Mouse (Mus musculus) neural tube, embryonic 12.5 days (tissue): ENCODE data around the gene Mark1. TPM values are rescaled to one million over a fixed set of nuclear protein-coding genes. Genes with fewer than 3 reads are reported as not detected.

Experiments
- ATAC-seq: fragments of 200-750 bp; cut with Nextera tagmentation; 2 replicates; pipeline ENCODE4 v1.8.0; 2017; ENCODE audit warnings: low read depth, mild to moderate bottlenecking, moderate TSS enrichment, moderate library complexity; ENCODE audit not compliant: low FRiP score
- H3K27ac ChIP-seq: fragments of 300-500 bp; sonication (generic); 2 replicates; pipeline ENCODE4 v1.5.1; 2016
- H3K27me3 ChIP-seq: fragments of 300-500 bp; sonication (generic); replicated peaks from 2 replicates; pipeline ENCODE4 v1.6.1; 2016; ENCODE audit warnings: mild to moderate bottlenecking
- H3K36me3 ChIP-seq: fragments of 300-500 bp; sonication (generic); 2 replicates; pipeline ENCODE4 v1.6.1; 2016; ENCODE audit warnings: mild to moderate bottlenecking
- H3K4me1 ChIP-seq: fragments of 300-500 bp; sonication (generic); 2 replicates; pipeline ENCODE4 v1.6.1; 2016
- H3K4me2 ChIP-seq: fragments of 300-500 bp; sonication (generic); replicated peaks from 2 replicates; pipeline ENCODE4 v1.6.1; 2016; ENCODE audit warnings: mild to moderate bottlenecking
- H3K4me3 ChIP-seq: fragments of 300-500 bp; sonication (generic); 2 replicates; pipeline ENCODE4 v1.5.1; 2016
- H3K9ac ChIP-seq: fragments of 300-500 bp; sonication (generic); 2 replicates; pipeline ENCODE4 v1.6.1; 2016; ENCODE audit warnings: mild to moderate bottlenecking
- H3K9me3 ChIP-seq: fragments of 300-500 bp; sonication (generic); 2 replicates; pipeline ENCODE4 v1.6.1; 2016; ENCODE audit warnings: mild to moderate bottlenecking
- WGBS: fragments of 180-500 bp; shearing (Covaris S2); methylation state at CpG from one replicate; pipeline ENCODE4 v1.1.7; 2016; 5-methylcytosine and 5-hydroxymethylcytosine counted together
- polyA plus RNA-seq: library from polyadenylated mRNA; unstranded; fragments of >200 nt; fragmentation: Nextera tagmentation; extraction: Ambion mirVana; gene quantifications from 2 replicates; pipeline ENCODE4 v1.2.1, GENCODE M21; 2016

The Mark1 gene
- polyA plus RNA-seq, 1 experiment from 2014 or later, result 13.3 TPM

- Histone ChIP-seq H3K36me3 (no peaks in the 10 kb centered on the region), H3K27me3 (peaks cover 7% of the 10 kb centered on the region; the same call in 1 of the 2 replicates), H3K4me3 (no peak overlapping the region), H3K9ac (no peak overlapping the region), H3K4me1 (peaks cover 6% of the 10 kb centered on the region), H3K4me2 (no peak overlapping the region), H3K27ac (no peak overlapping the region), H3K9me3 (no peaks in the 10 kb centered on the region)
- no peak for ATAC-seq
- 65% methylated on average over 3 of the region's 3 CpGs for WGBS
Measured at GRCm38 (mm10) chr1:184860276-184860675, 139.1 kb downstream of the Mark1 start.

GRCm38 (mm10) chr1:184858253-184858652 is 141.1 kb downstream of the Mark1 start:
- Histone ChIP-seq H3K27me3 (peaks cover 15% of the 10 kb centered on the region; the same call in 1 of the 2 replicates), H3K36me3 (no peaks in the 10 kb centered on the region), H3K4me3 (no peak overlapping the region), H3K27ac (no peak overlapping the region), H3K4me2 (no peak overlapping the region), H3K4me1 (peaks cover 3% of the 10 kb centered on the region; the same call in 1 of the 2 replicates), H3K9ac (no peak overlapping the region), H3K9me3 (no peaks in the 10 kb centered on the region)
- 85% methylated on average over 1 of the region's 1 CpGs for WGBS
- no peak for ATAC-seq

- no peaks in the 10 kb centered on the region for H3K9me3 ChIP-seq
- H3K27ac ChIP-seq, result no peak overlapping the region
- WGBS, result 90% methylated on average over 9 of the region's 9 CpGs
- peaks cover 3% of the 10 kb centered on the region; the same call in 1 of the 2 replicates for H3K4me1 ChIP-seq
- 0 out of 2 replicates have a peak, but pooled peaks cover 15% of the 10 kb centered on the region for H3K27me3 ChIP-seq
- ATAC-seq, result no peak
- no peak overlapping the region for H3K4me2 ChIP-seq
- no peak overlapping the region for H3K9ac ChIP-seq
- H3K4me3 ChIP-seq, result no peak overlapping the region
- H3K36me3 ChIP-seq, result no peaks in the 10 kb centered on the region
Measured at GRCm38 (mm10) chr1:184857216-184857615, 142.2 kb downstream of the Mark1 start.

- Histone ChIP-seq H3K9me3 (no peaks in the 10 kb centered on the region), H3K36me3 (no peaks in the 10 kb centered on the region), H3K4me1 (peaks cover 3% of the 10 kb centered on the region; the same call in 1 of the 2 replicates), H3K27ac (no peak overlapping the region), H3K4me3 (no peak overlapping the region), H3K27me3 (peaks cover 17% of the 10 kb centered on the region; the same call in 1 of the 2 replicates), H3K9ac (no peak overlapping the region), H3K4me2 (no peak overlapping the region)
- no peak for ATAC-seq
- 67% methylated on average over 3 of the region's 3 CpGs for WGBS
Measured at GRCm38 (mm10) chr1:184853922-184854321, 145.4 kb downstream of the Mark1 start.

GRCm38 (mm10) chr1:184853339-184853738 is 146.0 kb downstream of the Mark1 start:
- H3K27ac ChIP-seq, result no peak overlapping the region
- no peaks in the 10 kb centered on the region for H3K9me3 ChIP-seq
- H3K9ac ChIP-seq, result no peak overlapping the region
- H3K36me3 ChIP-seq, result no peaks in the 10 kb centered on the region
- ATAC-seq, result no peak
- WGBS, result 35% methylated on average over 5 of the region's 5 CpGs
- H3K27me3 ChIP-seq, result peaks cover 17% of the 10 kb centered on the region; the same call in 1 of the 2 replicates
- H3K4me1 ChIP-seq, result peaks cover 3% of the 10 kb centered on the region; the same call in 1 of the 2 replicates
- H3K4me3 ChIP-seq, result no peak overlapping the region
- peak overlapping the region; percentile 40 for H3K4me2 ChIP-seq

GRCm38 (mm10) chr1:184851741-184852618 is 147.4 kb downstream of the Mark1 start:
- Histone ChIP-seq H3K27me3 (peaks cover 18% of the 10 kb centered on the region; the same call in 1 of the 2 replicates), H3K9me3 (no peaks in the 10 kb centered on the region), H3K27ac (no peak overlapping the region), H3K4me2 (peak overlapping the region; percentile 50), H3K4me3 (0 out of 2 replicates have a peak overlapping the region, but pooled peaks have one; percentile 5), H3K9ac (no peak overlapping the region), H3K36me3 (no peaks in the 10 kb centered on the region), H3K4me1 (peaks cover 3% of the 10 kb centered on the region; the same call in 1 of the 2 replicates)
- 20% methylated on average over 31 of the region's 31 CpGs for whole genome bisulfite sequencing
- ATAC-seq, result peak; percentile 80

- Histone ChIP-seq H3K27ac (no peak overlapping the region), H3K4me3 (no peak overlapping the region), H3K4me2 (no peak overlapping the region), H3K27me3 (peaks cover 25% of the 10 kb centered on the region; the same call in 1 of the 2 replicates), H3K36me3 (no peaks in the 10 kb centered on the region), H3K4me1 (peaks cover 6% of the 10 kb centered on the region), H3K9me3 (no peaks in the 10 kb centered on the region), H3K9ac (no peak overlapping the region)
- ATAC-seq, result no peak
- WGBS, result 59% methylated on average over 7 of the region's 7 CpGs
Measured at GRCm38 (mm10) chr1:184851166-184851565, 148.2 kb downstream of the Mark1 start.

GRCm38 (mm10) chr1:184846973-184847372 is 152.4 kb downstream of the Mark1 start:
- ATAC-seq, result no peak
- 58% methylated on average over 3 of the region's 3 CpGs for WGBS
- H3K4me3 ChIP-seq, result no peak overlapping the region
- no peaks in the 10 kb centered on the region for H3K36me3 ChIP-seq
- H3K9ac ChIP-seq, result no peak overlapping the region
- H3K9me3 ChIP-seq, result no peaks in the 10 kb centered on the region
- H3K4me1 ChIP-seq, result peaks cover 10% of the 10 kb centered on the region
- no peak overlapping the region for H3K27ac ChIP-seq
- no peak overlapping the region for H3K4me2 ChIP-seq
- H3K27me3 ChIP-seq, result peaks cover 20% of the 10 kb centered on the region; the same call in 1 of the 2 replicates

Other genes starting within 250 kb of the Mark1 start
- 0.25 and 0.32 TPM in 2 replicates for gene Marc1, start 188.3 kb downstream of the Mark1 start, polyA plus RNA-seq
- gene Marc2, start 153.1 kb downstream of the Mark1 start, polyA plus RNA-seq, result 99.0 and 107 TPM in 2 replicates
- gene C130074G19Rik, start 116.4 kb downstream of the Mark1 start, polyA plus RNA-seq, result 1.1 and 1.2 TPM in 2 replicates
- 26.4 and 27.6 TPM in 2 replicates for gene Rab3gap2, start 204.5 kb upstream of the Mark1 start, polyA plus RNA-seq